ENCODE assay signal across 16 mouse cellular contexts in genomic region chr15:13303456-13303855, GRCm38 (mm10).
"Had no signal": no experiment of that assay in that cellular context is flagged by ENCODE, and none has a peak within 500 bp of the region (broad histone marks: within the 10 kb centered on the region; RNA-seq: fewer than 3 reads in every experiment).

No protein-coding gene starts in this region.

- ATAC-seq: hindbrain, embryonic 16.5 days; intestine, embryonic 16.5 days; liver, embryonic 12.5 days had no signal

- DNase-seq: gastrocnemius, adult 2 months; gastrocnemius, postnatal 10 days; gastrocnemius, postnatal 25 days; heart, adult 18-20 months; heart, postnatal 10 days; heart, postnatal 4 days; kidney, adult 11 months; kidney, adult 2 months; kidney, adult 9 months; kidney, postnatal 14 days; kidney, postnatal 36 days; layer of hippocampus, adult 9-11 months; layer of hippocampus, postnatal 36 days had no signal
